Mouse (Mus musculus): ENCODE data around the gene Sgca.
A peak's percentile ranks its signal among the peaks of the same experiment; 100 is the strongest.
"Not testable (repeated sequence)": the region's sequence is repeated elsewhere in the genome, so short reads cannot be mapped to it uniquely, and the experiment has no call there.

Sgca gene

GRCm38 (mm10) chr11:94986435-94986834 is 10.3 kb upstream of the Sgca start:
- no peak for DNase-seq

- DNase-seq, result no peak
These were observed 9.7 kb upstream of the Sgca start for GRCm38 (mm10) chr11:94985822-94986221.

GRCm38 (mm10) chr11:94985140-94985539 is 9.0 kb upstream of the Sgca start:
- no peak for DNase-seq

GRCm38 (mm10) chr11:94979462-94980179 is 3.5 kb upstream of the Sgca start:
- DNase-seq, result no peak

- peak; percentile 97 for DNase-seq
These were observed 2.8 kb upstream of the Sgca start for GRCm38 (mm10) chr11:94978947-94979346.

- no peak for DNase-seq
These were observed 2.2 kb upstream of the Sgca start for GRCm38 (mm10) chr11:94978178-94978915.

- no peak for DNase-seq
These were observed 1.2 kb downstream of the Sgca start for GRCm38 (mm10) chr11:94974951-94975350.

- no peak for DNase-seq
These were observed 2.8 kb downstream of the Sgca start for GRCm38 (mm10) chr11:94973313-94973712.

- DNase-seq, result no peak
These were observed 3.2 kb downstream of the Sgca start for GRCm38 (mm10) chr11:94972887-94973286.

- DNase-seq, result no peak
These were observed 4.1 kb downstream of the Sgca start for GRCm38 (mm10) chr11:94971895-94972615.

- peak; percentile 86 to 88 for DNase-seq
These were observed 5.8 kb downstream of the Sgca start for GRCm38 (mm10) chr11:94970210-94970943.

GRCm38 (mm10) chr11:94969709-94970108 is 6.4 kb downstream of the Sgca start:
- not testable (repeated sequence) for DNase-seq

GRCm38 (mm10) chr11:94968187-94968586 is 7.9 kb downstream of the Sgca start:
- DNase-seq, result no peak

GRCm38 (mm10) chr11:94967419-94967818 is 8.7 kb downstream of the Sgca start, which contains the start of gene Hils1:
Hils1 (plus strand) TSS chr11:94967593.
- no peak for DNase-seq

- no peak for DNase-seq
These were observed 13.5 kb downstream of the Sgca start for GRCm38 (mm10) chr11:94962534-94963101.

GRCm38 (mm10) chr11:94958065-94958858 is 17.9 kb downstream of the Sgca start:
- peak; percentile 70 to 82 for DNase-seq

GRCm38 (mm10) chr11:94957693-94958064 is 18.4 kb downstream of the Sgca start:
- DNase-seq, result peak; percentile 41 to 57

GRCm38 (mm10) chr11:94955103-94955502 is 21.0 kb downstream of the Sgca start:
- no peak for DNase-seq

GRCm38 (mm10) chr11:94952169-94952568 is 24.0 kb downstream of the Sgca start:
- no peak for DNase-seq

- no peak for DNase-seq
These were observed 30.9 kb downstream of the Sgca start for GRCm38 (mm10) chr11:94945236-94945635.

GRCm38 (mm10) chr11:94944295-94944694 is 31.8 kb downstream of the Sgca start:
- no peak for DNase-seq

GRCm38 (mm10) chr11:94943054-94943453 is 33.1 kb downstream of the Sgca start:
- DNase-seq, result no peak
